Mouse (Mus musculus): ENCODE data around the gene Rnf213. TPM values are rescaled to one million over a fixed set of nuclear protein-coding genes. Genes with fewer than 3 reads are reported as not detected.
A peak's percentile ranks its signal among the peaks of the same experiment; 100 is the strongest.

Rnf213 gene
- polyA plus RNA-seq, 1 experiment from 2014 or later: 3.1 TPM

GRCm38 (mm10) chr11:119419327-119420118 lies 26.6 kb downstream of the Rnf213 start:
- H3K9ac ChIP-seq (ENCODE audit: low read length): peak overlapping the region; percentile 37; the same call in 1 of the 2 replicates
- no peaks in the 10 kb centered on the region for H3K27me3 ChIP-seq (ENCODE audit: control insufficient read depth, insufficient read depth, low read length)

GRCm38 (mm10) chr11:119420426-119420825 lies 27.5 kb downstream of the Rnf213 start:
- H3K4me3 ChIP-seq (ENCODE audit: low read depth, low read length): no peak overlapping the region
- H3K4me1 ChIP-seq (ENCODE audit: control insufficient read depth, insufficient read depth, low read length): peaks cover 6% of the 10 kb centered on the region
- DNase-seq (ENCODE audit: low spot score) (no peak), ATAC-seq (ENCODE audit: insufficient number of reproducible peaks, low FRiP score, low TSS enrichment, low read depth) (no peak)
- no peak overlapping the region for H3K9ac ChIP-seq (ENCODE audit: low read length)
- no peaks in the 10 kb centered on the region for H3K27me3 ChIP-seq (ENCODE audit: control insufficient read depth, insufficient read depth, low read length)
- H3K9me3 ChIP-seq (ENCODE audit: control insufficient read depth, low read length): no peaks in the 10 kb centered on the region
- no peaks in the 10 kb centered on the region for H3K36me3 ChIP-seq (ENCODE audit: control insufficient read depth, insufficient read depth, low read length)
- H3K27ac ChIP-seq (replicated peaks; ENCODE audit: low read depth, low read length): no peak overlapping the region
- 78% methylated on average over 5 of the region's 5 CpGs for WGBS
- no peak overlapping the region for H3K4me2 ChIP-seq (ENCODE audit: low read depth, severe bottlenecking)

More at GRCm38 (mm10) chr11:119419327-119420118, 26.6 kb downstream of the Rnf213 start:
- ATAC-seq (ENCODE audit: insufficient number of reproducible peaks, low FRiP score, low TSS enrichment, low read depth): no peak
- WGBS: 39% methylated on average over 16 of the region's 16 CpGs
- Histone ChIP-seq H3K4me3 (ENCODE audit: low read depth, low read length) (no peak overlapping the region), H3K4me2 (ENCODE audit: low read depth, severe bottlenecking) (no peak overlapping the region), H3K27ac (replicated peaks; ENCODE audit: low read depth, low read length) (peak overlapping the region; percentile 76), H3K36me3 (ENCODE audit: control insufficient read depth, insufficient read depth, low read length) (no peaks in the 10 kb centered on the region), H3K4me1 (ENCODE audit: control insufficient read depth, insufficient read depth, low read length) (peaks cover 6% of the 10 kb centered on the region), H3K9me3 (ENCODE audit: control insufficient read depth, low read length) (no peaks in the 10 kb centered on the region)
- DNase-seq (ENCODE audit: low spot score): peak; percentile 72

GRCm38 (mm10) chr11:119427431-119427830 lies 34.5 kb downstream of the Rnf213 start:
- Histone ChIP-seq H3K27ac (replicated peaks; ENCODE audit: low read depth, low read length) (no peak overlapping the region), H3K36me3 (ENCODE audit: control insufficient read depth, insufficient read depth, low read length) (no peaks in the 10 kb centered on the region), H3K9me3 (ENCODE audit: control insufficient read depth, low read length) (no peaks in the 10 kb centered on the region), H3K4me2 (ENCODE audit: low read depth, severe bottlenecking) (no peak overlapping the region), H3K27me3 (ENCODE audit: control insufficient read depth, insufficient read depth, low read length) (no peaks in the 10 kb centered on the region), H3K4me1 (ENCODE audit: control insufficient read depth, insufficient read depth, low read length) (peaks cover 5% of the 10 kb centered on the region), H3K9ac (ENCODE audit: low read length) (no peak overlapping the region), H3K4me3 (ENCODE audit: low read depth, low read length) (no peak overlapping the region)
- DNase-seq (ENCODE audit: low spot score): no peak
- ATAC-seq (ENCODE audit: insufficient number of reproducible peaks, low FRiP score, low TSS enrichment, low read depth): no peak
- WGBS: 82% methylated on average over 6 of the region's 6 CpGs

GRCm38 (mm10) chr11:119427986-119428385 lies 35.1 kb downstream of the Rnf213 start:
- DNase-seq (ENCODE audit: low spot score): no peak
- no peak overlapping the region for H3K4me2 ChIP-seq (ENCODE audit: low read depth, severe bottlenecking)
- H3K27ac ChIP-seq (replicated peaks; ENCODE audit: low read depth, low read length): no peak overlapping the region
- 92% methylated on average over 5 of the region's 5 CpGs for WGBS
- no peaks in the 10 kb centered on the region for H3K27me3 ChIP-seq (ENCODE audit: control insufficient read depth, insufficient read depth, low read length)
- no peaks in the 10 kb centered on the region for H3K9me3 ChIP-seq (ENCODE audit: control insufficient read depth, low read length)
- H3K4me3 ChIP-seq (ENCODE audit: low read depth, low read length): no peak overlapping the region
- ATAC-seq (ENCODE audit: insufficient number of reproducible peaks, low FRiP score, low TSS enrichment, low read depth): no peak
- H3K36me3 ChIP-seq (ENCODE audit: control insufficient read depth, insufficient read depth, low read length): no peaks in the 10 kb centered on the region
- no peak overlapping the region for H3K9ac ChIP-seq (ENCODE audit: low read length)
- peaks cover 5% of the 10 kb centered on the region for H3K4me1 ChIP-seq (ENCODE audit: control insufficient read depth, insufficient read depth, low read length)

GRCm38 (mm10) chr11:119428649-119429136 lies 35.8 kb downstream of the Rnf213 start:
- ATAC-seq (ENCODE audit: insufficient number of reproducible peaks, low FRiP score, low TSS enrichment, low read depth) (peak; percentile 26; the same call in 1 of the 2 replicates), DNase-seq (ENCODE audit: low spot score) (peak; percentile 69)
- Histone ChIP-seq H3K4me3 (ENCODE audit: low read depth, low read length) (peak overlapping the region; percentile 0; the same call in 1 of the 2 replicates), H3K4me2 (ENCODE audit: low read depth, severe bottlenecking) (peak overlapping the region; percentile 16; the same call in 1 of the 2 replicates), H3K9me3 (ENCODE audit: control insufficient read depth, low read length) (no peaks in the 10 kb centered on the region), H3K27me3 (ENCODE audit: control insufficient read depth, insufficient read depth, low read length) (no peaks in the 10 kb centered on the region), H3K27ac (replicated peaks; ENCODE audit: low read depth, low read length) (no peak overlapping the region), H3K4me1 (ENCODE audit: control insufficient read depth, insufficient read depth, low read length) (peaks cover 5% of the 10 kb centered on the region), H3K36me3 (ENCODE audit: control insufficient read depth, insufficient read depth, low read length) (peaks cover 3% of the 10 kb centered on the region; the same call in 1 of the 2 replicates), H3K9ac (ENCODE audit: low read length) (no peak overlapping the region)
- 1% methylated on average over 24 of the region's 35 CpGs for WGBS

- H3K4me3 ChIP-seq (ENCODE audit: low read depth, low read length): no peak overlapping the region
- H3K9me3 ChIP-seq (ENCODE audit: control insufficient read depth, low read length): no peaks in the 10 kb centered on the region
- ATAC-seq (ENCODE audit: insufficient number of reproducible peaks, low FRiP score, low TSS enrichment, low read depth): no peak
- peaks cover 5% of the 10 kb centered on the region for H3K4me1 ChIP-seq (ENCODE audit: control insufficient read depth, insufficient read depth, low read length)
- H3K27me3 ChIP-seq (ENCODE audit: control insufficient read depth, insufficient read depth, low read length): no peaks in the 10 kb centered on the region
- H3K36me3 ChIP-seq (ENCODE audit: control insufficient read depth, insufficient read depth, low read length): peaks cover 4% of the 10 kb centered on the region; the same call in 1 of the 2 replicates
- no peak overlapping the region for H3K9ac ChIP-seq (ENCODE audit: low read length)
- DNase-seq (ENCODE audit: low spot score): no peak
- 90% methylated on average over 12 of the region's 12 CpGs for WGBS
- H3K27ac ChIP-seq (replicated peaks; ENCODE audit: low read depth, low read length): no peak overlapping the region
- no peak overlapping the region for H3K4me2 ChIP-seq (ENCODE audit: low read depth, severe bottlenecking)
Observed at GRCm38 (mm10) chr11:119431516-119431915, 38.6 kb downstream of the Rnf213 start.

GRCm38 (mm10) chr11:119432706-119433105 lies 39.8 kb downstream of the Rnf213 start:
- H3K9ac ChIP-seq (ENCODE audit: low read length): no peak overlapping the region
- peaks cover 5% of the 10 kb centered on the region for H3K4me1 ChIP-seq (ENCODE audit: control insufficient read depth, insufficient read depth, low read length)
- H3K27ac ChIP-seq (replicated peaks; ENCODE audit: low read depth, low read length): no peak overlapping the region
- ATAC-seq (ENCODE audit: insufficient number of reproducible peaks, low FRiP score, low TSS enrichment, low read depth) (no peak), DNase-seq (ENCODE audit: low spot score) (no peak)
- no peaks in the 10 kb centered on the region for H3K27me3 ChIP-seq (ENCODE audit: control insufficient read depth, insufficient read depth, low read length)
- WGBS: 84% methylated on average over 7 of the region's 7 CpGs
- H3K9me3 ChIP-seq (ENCODE audit: control insufficient read depth, low read length): no peaks in the 10 kb centered on the region
- peaks cover 4% of the 10 kb centered on the region; the same call in 1 of the 2 replicates for H3K36me3 ChIP-seq (ENCODE audit: control insufficient read depth, insufficient read depth, low read length)
- H3K4me2 ChIP-seq (ENCODE audit: low read depth, severe bottlenecking): no peak overlapping the region
- H3K4me3 ChIP-seq (ENCODE audit: low read depth, low read length): no peak overlapping the region

GRCm38 (mm10) chr11:119434316-119434715 lies 41.4 kb downstream of the Rnf213 start:
- Histone ChIP-seq H3K27ac (replicated peaks; ENCODE audit: low read depth, low read length) (no peak overlapping the region), H3K4me1 (ENCODE audit: control insufficient read depth, insufficient read depth, low read length) (no peaks in the 10 kb centered on the region), H3K4me3 (ENCODE audit: low read depth, low read length) (no peak overlapping the region), H3K27me3 (ENCODE audit: control insufficient read depth, insufficient read depth, low read length) (no peaks in the 10 kb centered on the region), H3K9ac (ENCODE audit: low read length) (no peak overlapping the region), H3K36me3 (ENCODE audit: control insufficient read depth, insufficient read depth, low read length) (peaks cover 4% of the 10 kb centered on the region; the same call in 1 of the 2 replicates), H3K4me2 (ENCODE audit: low read depth, severe bottlenecking) (no peak overlapping the region), H3K9me3 (ENCODE audit: control insufficient read depth, low read length) (no peaks in the 10 kb centered on the region)
- WGBS: 79% methylated on average over 4 of the region's 4 CpGs
- DNase-seq (ENCODE audit: low spot score): no peak
- ATAC-seq (ENCODE audit: insufficient number of reproducible peaks, low FRiP score, low TSS enrichment, low read depth): no peak
